Mouse (Mus musculus) MEL (cell line): Measurements from ENCODE around the gene Garnl3.

Experiments used
- BHLHE40 ChIP-seq: IDR thresholded peaks from 2 replicates; pipeline ENCODE4 v1.6.1; 2012; ENCODE audit warnings: low read depth, mild to moderate bottlenecking, inconsistent platforms, low read length, improper control_type of control experiment, borderline replicate concordance
- CHD1 ChIP-seq: IDR thresholded peaks from 2 replicates; pipeline ENCODE4 v1.6.1; 2012; ENCODE audit warnings: low read depth, mild to moderate bottlenecking, inconsistent platforms, low read length, improper control_type of control experiment
- CTCF ChIP-seq, 3 experiments: IDR thresholded peaks in 2 of 3; conservative IDR thresholded peaks in 1 of 3; 2 replicates each; pipeline ENCODE4 v1.5.1; 2011 to 2012; ENCODE audit warnings: low read length in 3 of 3, low read depth in 2 of 3, mild to moderate bottlenecking in 2 of 3, improper control_type of control experiment in 1 of 3, inconsistent platforms in 1 of 3, mixed read lengths in 1 of 3, moderate library complexity in 1 of 3; ENCODE audit not compliant: control insufficient read depth in 1 of 3, insufficient read depth in 1 of 3, poor library complexity in 1 of 3, severe bottlenecking in 1 of 3
- EP300 ChIP-seq, 2 experiments: IDR thresholded peaks; 2 replicates each; pipeline ENCODE4 v1.6.1; 2011; ENCODE audit warnings: improper control_type of control experiment in 2 of 2, low read length in 2 of 2, low read depth in 1 of 2, mild to moderate bottlenecking in 1 of 2
- GABPA ChIP-seq: IDR thresholded peaks from 2 replicates; pipeline ENCODE4 v1.6.1; 2012; ENCODE audit warnings: low read depth, mild to moderate bottlenecking, inconsistent platforms, low read length, improper control_type of control experiment, moderate library complexity
- MEF2A ChIP-seq: IDR thresholded peaks from 2 replicates; pipeline ENCODE4 v1.6.1; 2014; ENCODE audit warnings: low read depth, mild to moderate bottlenecking, inconsistent platforms, low read length, improper control_type of control experiment; ENCODE audit not compliant: poor library complexity, insufficient replicate concordance, severe bottlenecking; ENCODE audit errors: extremely low read depth
- POLR2A ChIP-seq, 2 experiments: IDR thresholded peaks; 2 replicates each; pipeline ENCODE4 v1.6.1; 2011 to 2012; ENCODE audit warnings: low read length in 2 of 2, mild to moderate bottlenecking in 2 of 2, control low read depth in 1 of 2, improper control_type of control experiment in 1 of 2, low read depth in 1 of 2, moderate library complexity in 1 of 2; ENCODE audit not compliant: control insufficient read depth in 1 of 2, insufficient read depth in 1 of 2, poor library complexity in 1 of 2
- SIN3A ChIP-seq: IDR thresholded peaks from 2 replicates; pipeline ENCODE4 v1.6.1; 2012; ENCODE audit warnings: low read length, improper control_type of control experiment, inconsistent platforms
- TAL1 ChIP-seq: IDR thresholded peaks from 2 replicates; pipeline ENCODE4 v1.6.1; 2012; ENCODE audit warnings: mild to moderate bottlenecking, inconsistent platforms, low read length, moderate library complexity, mixed read lengths
- TBP ChIP-seq: IDR thresholded peaks from 2 replicates; pipeline ENCODE4 v1.8.0; 2011; ENCODE audit warnings: low read depth, low read length, improper control_type of control experiment
- USF1 ChIP-seq: IDR thresholded peaks from 2 replicates; pipeline ENCODE4 v1.6.1; 2014; ENCODE audit warnings: low read depth, mild to moderate bottlenecking, inconsistent platforms, low read length, improper control_type of control experiment, moderate library complexity
- ZMIZ1 ChIP-seq: IDR thresholded peaks from 2 replicates; pipeline ENCODE4 v1.6.1; 2012; ENCODE audit warnings: low read depth, mild to moderate bottlenecking, inconsistent platforms, low read length, improper control_type of control experiment, moderate library complexity

GRCm38 (mm10) chr2:32966184-32966688 is 165.2 kb downstream of the Garnl3 start:
- TF ChIP-seq TAL1 (no peak), EP300 (IDR thresholded peaks at IDR 0.05; ENCODE audit: low read depth in 1 of 2, low read length in 2 of 2) (no peak), TBP (no peak), CTCF (IDR thresholded peaks at IDR 0.05 in 2 of 3, conservative IDR thresholded peaks at IDR 0.05 in 1 of 3; ENCODE audit: control insufficient read depth in 1 of 3, insufficient read depth in 1 of 3, low read depth in 2 of 3, low read length in 3 of 3, poor library complexity in 1 of 3, severe bottlenecking in 1 of 3) (no peak), MEF2A (no peak), GABPA (no peak), ZMIZ1 (no peak), SIN3A (no peak), BHLHE40 (no peak), POLR2A (IDR thresholded peaks at IDR 0.05; ENCODE audit: control insufficient read depth in 1 of 2, insufficient read depth in 1 of 2, low read depth in 1 of 2, low read length in 2 of 2, poor library complexity in 1 of 2) (no peak), USF1 (no peak), CHD1 (peak; percentile 21; the same call in 1 of the 2 replicates)
